Mouse (Mus musculus) ovary, postnatal 36 days (tissue): Measurements from ENCODE around the gene Btbd2.
A peak's percentile ranks its signal among the peaks of the same experiment; 100 is the strongest.

Experiments
- DNase-seq: peaks from one replicate; pipeline ENCODE4 v3.0.0; 2022; ENCODE audit warnings: low spot score, mixed read lengths

Gene Btbd2

GRCm38 (mm10) chr10:80687850-80688249 is 31.0 kb upstream of the Btbd2 start:
- peak; percentile 62 for DNase-seq

DNA sequence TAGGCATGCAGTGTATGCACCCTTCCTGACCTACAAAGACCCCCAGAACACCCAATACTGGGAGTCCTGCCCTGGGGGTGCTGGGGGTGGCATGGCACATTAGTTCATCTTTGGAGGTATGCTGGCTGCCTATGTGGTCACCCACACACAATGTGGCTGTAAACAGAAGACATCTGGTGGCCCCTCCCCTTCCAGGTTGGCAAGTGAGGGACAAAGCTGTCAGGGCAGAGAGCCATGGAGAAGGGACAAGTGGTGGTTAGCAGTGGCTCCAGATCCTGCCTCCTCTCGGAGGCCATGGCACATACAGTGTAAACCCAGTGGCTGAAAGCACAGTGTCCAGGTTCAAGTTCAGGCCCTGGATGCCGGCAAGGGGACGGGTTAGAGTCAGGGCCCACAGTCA is 29.7 kb upstream of the Btbd2 start:
- DNase-seq = no peak

- DNase-seq = no peak
Observed at GRCm38 (mm10) chr10:80684984-80685383, 28.1 kb upstream of the Btbd2 start.

DNA sequence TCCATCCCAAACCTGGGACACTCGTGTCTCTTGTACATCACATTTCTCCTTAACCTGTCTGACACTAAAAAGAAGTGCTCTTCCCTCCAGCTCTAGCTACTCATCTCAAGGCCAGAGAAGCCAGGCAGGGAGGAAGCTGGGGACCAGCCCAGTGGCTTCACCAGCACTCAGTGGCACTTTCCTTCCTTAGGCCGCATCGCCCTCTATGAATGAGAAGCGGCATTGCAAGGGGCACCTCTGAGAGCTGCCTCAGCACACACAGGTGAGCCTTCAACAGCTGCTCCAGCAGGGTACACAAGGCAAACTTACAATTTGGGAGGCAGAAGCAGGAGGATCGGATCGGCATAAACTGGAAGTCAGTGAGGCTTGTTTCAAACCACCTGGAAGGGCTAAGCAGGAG is 27.3 kb upstream of the Btbd2 start:
- peak; percentile 64 for DNase-seq

GRCm38 (mm10) chr10:80683647-80684046 is 26.8 kb upstream of the Btbd2 start:
- DNase-seq = no peak

GRCm38 (mm10) chr10:80682003-80682402 is 25.1 kb upstream of the Btbd2 start:
- no peak for DNase-seq

DNA sequence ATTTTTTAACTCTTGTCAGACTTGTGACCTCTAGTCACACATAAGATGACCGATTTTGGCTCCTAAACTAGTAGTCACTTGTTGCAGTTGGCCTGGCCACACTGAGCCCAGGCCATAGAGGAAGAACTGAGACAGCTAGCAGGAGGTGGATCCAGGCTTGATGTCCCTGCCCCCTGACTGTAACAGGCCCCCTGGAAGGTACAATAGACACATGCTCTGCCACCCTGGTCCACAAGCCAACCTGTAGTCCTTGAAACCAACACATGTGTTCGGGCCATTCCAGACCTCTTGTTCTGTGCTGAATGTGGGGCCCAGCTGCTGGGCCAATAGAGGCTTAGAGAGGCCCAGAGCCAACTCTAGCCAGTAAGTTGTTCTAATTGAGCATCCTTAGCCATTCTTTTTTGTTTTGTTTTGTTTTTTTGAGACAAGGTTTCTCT is 23.4 kb upstream of the Btbd2 start:
- DNase-seq = no peak

DNA sequence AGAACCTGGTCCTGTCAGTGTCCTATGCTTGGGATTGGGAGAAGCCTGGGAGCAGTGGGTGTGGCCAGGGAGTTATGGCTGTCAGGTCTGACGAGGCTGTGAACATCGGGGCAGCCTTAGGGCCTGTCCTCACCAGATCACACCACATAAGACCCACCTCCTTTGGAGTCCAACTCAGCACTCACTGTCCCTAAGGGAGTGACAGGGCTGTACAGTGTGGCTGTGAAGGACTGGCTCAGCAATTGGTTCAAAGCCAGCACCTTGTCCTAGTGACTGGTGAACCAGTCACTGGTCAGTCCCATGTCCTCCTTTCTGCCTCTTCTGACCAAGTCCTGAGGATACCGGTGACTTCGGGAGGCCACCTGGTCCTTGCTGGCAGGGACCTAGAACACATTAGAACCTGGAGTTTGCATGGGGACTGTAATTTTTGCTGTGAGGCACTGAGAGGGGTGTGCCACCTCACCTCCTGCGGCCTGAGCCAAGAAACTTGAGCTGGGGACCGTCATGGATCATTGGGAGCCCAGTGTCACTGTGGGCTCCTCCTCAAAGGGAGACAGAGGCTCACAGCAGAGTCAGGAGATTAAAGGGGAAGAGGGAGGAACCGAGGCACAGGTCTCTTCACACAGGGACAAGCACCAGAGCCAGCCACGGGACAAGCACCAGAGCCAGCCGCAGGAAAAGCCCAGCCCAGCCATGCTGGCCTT is 22.8 kb upstream of the Btbd2 start:
- DNase-seq = no peak

DNA sequence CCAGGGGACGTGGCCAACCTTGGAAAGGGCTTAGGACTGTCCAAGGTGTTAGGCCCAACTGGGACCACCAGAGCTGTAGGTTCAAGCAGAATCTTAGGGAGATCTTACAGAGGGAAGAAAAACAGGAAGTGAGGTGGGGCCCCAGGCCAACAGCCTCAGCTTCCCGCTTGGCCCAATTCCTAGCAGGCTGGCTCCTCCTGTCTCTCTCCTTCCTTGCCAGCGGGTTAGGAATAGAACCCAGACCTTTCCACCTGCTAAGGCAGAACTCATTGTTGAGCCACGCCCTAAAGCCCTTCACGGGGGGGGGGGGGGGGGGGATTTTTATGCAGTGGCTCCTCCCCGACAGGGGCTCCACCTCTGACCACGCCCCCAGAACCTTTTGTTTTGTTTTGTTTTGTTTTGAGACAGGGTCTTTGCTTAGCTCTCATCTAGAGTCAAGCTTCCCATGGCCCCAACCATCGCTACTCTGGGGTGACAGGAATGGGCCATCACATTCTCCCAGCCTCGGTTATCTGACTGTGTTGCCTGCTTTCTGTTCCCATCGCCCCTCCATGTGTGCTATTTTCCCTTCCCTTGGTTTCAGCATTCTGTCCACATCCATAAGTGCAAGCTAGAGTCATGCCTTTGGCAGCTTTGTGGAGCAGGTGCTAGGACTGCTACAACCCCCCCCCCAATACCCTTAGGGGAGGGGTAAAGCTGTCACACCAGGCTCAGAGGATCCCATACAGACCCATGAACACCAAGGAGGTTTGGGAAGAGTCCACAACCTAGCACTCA is 21.9 kb upstream of the Btbd2 start:
- peak; percentile 37 for DNase-seq

DNA sequence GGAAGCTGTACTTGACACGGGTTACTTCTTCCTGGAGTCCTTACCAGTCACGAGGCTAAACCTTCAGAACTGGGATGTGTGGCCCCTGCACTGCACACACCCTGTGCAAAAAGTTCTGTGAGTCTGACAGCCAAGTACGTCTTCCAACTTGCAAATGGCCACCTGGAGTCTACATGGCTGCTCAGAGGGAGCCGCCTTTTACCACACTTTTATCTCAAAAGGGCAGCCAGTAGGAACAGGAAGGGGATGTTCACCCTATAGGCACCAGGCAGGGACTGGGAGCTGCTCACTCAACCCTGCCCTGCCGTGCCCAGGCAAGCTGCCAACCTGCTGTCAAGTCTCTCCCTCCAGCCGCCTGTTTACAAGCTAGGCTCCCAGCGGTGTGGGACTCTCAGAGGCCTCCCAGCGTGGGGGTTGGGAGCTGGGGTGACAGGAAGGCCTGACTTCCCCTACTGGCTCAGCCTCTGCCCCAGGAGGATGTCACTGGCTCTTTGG is 21.1 kb upstream of the Btbd2 start, which contains the start of gene Mknk2:
Gene Mknk2, minus strand, starts transcription at position 171 of the 495 bp plus-strand sequence.
- DNase-seq = peak; percentile 90

DNA sequence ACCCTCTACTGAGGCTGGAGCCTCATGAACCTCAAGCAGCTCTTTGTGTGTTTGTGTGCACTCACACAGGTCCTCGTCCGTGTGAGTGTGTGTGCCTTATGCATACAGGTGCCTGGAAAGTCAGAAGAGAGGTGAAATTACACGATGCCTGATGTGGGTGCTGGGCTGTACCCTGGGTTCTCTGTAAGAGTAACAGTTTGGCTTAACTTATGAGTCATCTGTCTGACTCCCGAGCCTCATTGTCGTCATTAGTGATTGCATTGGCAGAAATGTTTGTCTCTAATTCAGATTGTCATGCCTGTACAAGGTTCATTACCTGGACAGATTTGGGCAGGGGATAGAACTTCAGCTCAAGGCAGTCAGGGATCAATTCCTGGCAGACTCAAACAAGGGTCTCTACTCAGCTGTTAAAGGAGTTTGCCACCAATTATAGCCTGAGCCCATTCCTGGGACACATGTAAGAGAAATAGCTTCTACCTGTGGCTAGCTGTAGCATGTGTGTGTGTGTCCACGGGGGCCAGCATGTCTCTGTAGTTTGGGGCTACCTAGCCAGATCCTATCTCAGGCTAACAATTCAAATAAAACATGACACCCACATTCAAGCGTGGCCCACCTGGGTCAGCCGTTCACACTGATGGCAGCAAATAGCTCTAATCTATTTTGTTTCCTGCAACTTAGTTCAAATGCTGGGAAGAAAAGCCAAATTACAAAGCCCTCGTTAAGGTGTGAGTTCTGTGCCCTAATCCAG is 20.4 kb upstream of the Btbd2 start:
- no peak for DNase-seq

DNA sequence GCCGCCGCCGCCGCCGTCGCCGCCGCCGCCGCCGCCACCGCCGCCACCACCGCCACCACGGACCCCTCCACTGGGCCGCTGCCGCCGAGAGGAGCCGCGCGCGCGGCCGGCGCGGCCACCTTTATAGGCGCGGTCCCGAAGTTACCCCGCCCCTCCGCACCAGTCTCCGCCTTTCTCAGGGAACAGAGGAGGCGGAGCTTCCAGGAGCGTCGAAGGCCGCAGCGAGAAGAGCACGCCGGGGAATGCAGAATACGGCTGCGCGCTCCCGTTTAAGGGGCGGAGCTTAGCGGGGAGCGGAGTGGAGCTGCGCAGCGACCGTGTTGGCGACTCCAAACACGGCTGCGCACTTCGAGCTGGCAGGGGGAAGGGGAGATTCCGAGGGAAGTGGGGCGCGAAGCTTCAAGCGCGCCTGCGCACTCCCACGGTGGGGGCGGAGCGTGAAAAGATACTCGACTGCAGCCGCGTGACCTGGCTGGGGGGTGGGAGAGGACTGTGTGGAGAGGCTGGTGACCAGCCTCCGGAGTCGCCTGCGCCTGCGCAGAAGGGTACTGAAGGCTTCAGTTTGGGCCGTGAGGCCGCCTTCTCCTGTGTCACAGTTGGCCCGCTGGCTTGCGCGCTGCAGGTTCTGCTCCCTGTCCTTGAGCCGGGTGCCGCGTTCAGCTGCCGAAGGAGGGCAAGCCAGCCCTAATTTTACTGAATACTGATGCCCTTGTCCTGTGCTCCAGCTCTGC is 19.5 kb upstream of the Btbd2 start:
- DNase-seq = peak; percentile 100

DNA sequence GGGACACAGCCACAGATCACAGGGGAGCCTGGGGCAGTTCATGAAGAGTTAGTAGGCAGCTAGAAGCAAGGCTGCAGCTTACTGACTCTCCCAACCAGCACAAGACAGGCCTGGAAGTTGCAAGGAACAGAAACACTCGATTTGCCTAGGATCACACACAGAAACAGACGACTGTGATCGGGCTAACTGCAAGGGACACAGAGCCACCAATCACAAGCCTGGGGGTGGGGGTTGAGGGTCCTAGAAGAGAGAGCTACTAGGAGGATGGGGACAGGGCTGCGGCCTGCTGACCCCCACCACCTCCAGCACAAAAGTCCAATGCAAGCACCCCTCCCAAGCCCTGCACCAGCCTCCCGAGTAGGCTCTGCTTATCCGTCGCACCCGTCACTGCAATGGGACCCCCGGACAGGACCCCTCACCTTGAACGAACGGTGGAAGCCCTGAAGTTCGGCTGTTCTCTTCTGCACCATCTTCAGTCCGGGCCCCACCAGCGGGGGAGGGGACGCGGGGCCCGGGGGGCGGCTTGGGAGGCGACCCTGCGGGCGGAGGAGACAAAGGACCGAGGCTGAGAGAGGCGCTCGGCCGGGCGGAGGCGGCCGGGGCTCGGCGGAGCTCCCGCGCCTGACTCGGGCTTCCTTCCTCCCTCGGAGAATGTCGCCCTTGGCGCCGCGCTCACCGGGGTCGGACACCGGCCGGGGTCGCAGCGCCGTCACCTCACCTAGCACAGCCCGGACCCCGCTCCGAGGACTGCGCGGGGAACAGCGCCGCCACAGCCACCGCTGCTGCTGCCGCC is 18.7 kb upstream of the Btbd2 start:
- no peak for DNase-seq

DNA sequence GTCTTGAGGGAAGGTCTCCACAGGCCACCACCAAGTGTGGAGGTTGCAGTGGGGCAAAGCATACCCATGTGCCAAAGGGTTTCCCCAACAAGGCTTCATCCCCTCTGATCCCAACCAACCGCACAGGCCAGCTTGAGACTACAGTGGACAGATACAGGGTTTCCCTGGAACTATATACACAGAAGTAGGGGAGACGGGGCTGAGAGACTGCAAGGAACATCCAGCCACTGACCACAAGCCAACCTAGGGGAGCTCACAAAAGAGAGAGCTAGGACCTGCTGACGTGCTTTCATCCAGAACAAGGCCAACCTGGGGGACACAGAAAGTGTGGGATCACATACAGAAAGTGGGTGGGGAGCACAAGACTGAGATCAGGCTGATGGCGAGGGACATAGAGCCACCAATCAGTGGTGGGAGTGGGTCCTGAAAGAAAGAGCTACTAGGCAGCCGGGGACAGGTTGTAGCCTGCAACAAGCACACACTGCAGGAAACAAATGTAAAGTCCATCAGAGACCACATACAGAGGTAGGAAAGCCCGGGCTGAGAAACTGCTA is 18.1 kb upstream of the Btbd2 start:
- DNase-seq = no peak

- DNase-seq = peak; percentile 47
Observed at GRCm38 (mm10) chr10:80674161-80674711, 17.4 kb upstream of the Btbd2 start.

DNA sequence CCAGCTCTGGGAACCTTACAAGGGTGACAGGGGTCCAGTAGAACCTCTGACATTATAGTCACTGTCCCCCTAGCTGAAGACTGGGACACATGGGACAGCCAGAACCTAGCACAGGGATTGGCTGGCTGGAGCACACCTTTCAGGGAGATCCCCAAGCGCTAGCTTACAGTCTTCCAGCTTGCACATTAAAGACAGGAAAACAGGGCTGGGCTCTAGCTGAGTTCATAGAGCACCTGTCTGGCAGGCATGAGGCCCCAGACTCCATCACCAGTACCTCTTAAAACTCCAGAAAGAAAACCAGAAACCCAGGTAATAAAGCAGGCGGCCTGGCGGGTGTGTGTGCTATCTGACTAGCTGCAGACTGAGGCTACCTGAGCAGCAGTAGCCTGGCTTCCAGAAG is 16.8 kb upstream of the Btbd2 start:
- no peak for DNase-seq

- DNase-seq = no peak
Observed at GRCm38 (mm10) chr10:80671936-80672690, 15.2 kb upstream of the Btbd2 start.

GRCm38 (mm10) chr10:80671251-80671650 is 14.4 kb upstream of the Btbd2 start:
- DNase-seq = no peak

DNA sequence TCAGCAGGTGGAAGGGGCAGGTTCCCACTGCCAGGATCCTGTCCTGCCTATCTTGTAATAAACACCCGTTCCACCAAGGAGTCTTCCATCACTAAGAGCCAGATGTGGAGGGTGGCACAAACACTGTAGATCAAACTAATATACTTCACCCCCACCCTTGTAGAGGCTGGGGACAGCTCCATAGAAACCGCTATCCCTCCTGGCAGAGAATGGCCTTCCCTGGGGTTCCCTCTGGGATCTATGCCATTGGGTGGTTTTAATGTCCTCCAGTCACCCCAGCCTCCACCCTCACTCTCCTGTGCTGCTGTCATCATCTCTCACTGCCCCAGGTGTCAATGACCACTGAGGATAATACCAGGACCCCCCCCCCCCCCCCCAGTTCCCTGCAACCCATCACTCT is 13.7 kb upstream of the Btbd2 start:
- DNase-seq = no peak
